Comparison of ENCODE assay signal across 8 mouse cellular contexts in genomic region chr11:121548996-121549842, GRCm38 (mm10). TPM values are rescaled to one million over a fixed set of nuclear protein-coding genes. Genes with fewer than 3 reads are reported as not detected.
DNase-seq lines count a peak whose midpoint lies in the region; ATAC-seq and TF ChIP-seq lines count a peak whose summit lies in the region.

No protein-coding gene starts in this region.

- H3K9ac ChIP-seq in embryonic facial prominence, embryonic 13.5 days = no peak overlapping the region
- no peak overlapping the region for H3K9ac ChIP-seq in intestine, embryonic 14.5 days (ENCODE audit: low read length)

- H3K36me3 ChIP-seq in embryonic facial prominence, embryonic 13.5 days = 0 out of 2 replicates have a peak, but pooled peaks cover 7% of the 10 kb centered on the region
- no peaks in the 10 kb centered on the region for H3K36me3 ChIP-seq in intestine, embryonic 14.5 days (ENCODE audit: control insufficient read depth, insufficient read depth, low read length)
- H3K36me3 ChIP-seq in spleen, adult 2 months (ENCODE audit: control insufficient read depth, insufficient read depth, low read length) = no peaks in the 10 kb centered on the region

- peak; percentile 54 to 76 for DNase-seq in layer of hippocampus, adult 18-20 months (ENCODE audit: low spot score in 2 of 2)
- DNase-seq in layer of hippocampus, adult 9-10 months (ENCODE audit: low spot score) = no peak
- DNase-seq in intestine, embryonic 14.5 days (ENCODE audit: low spot score) = no peak
- DNase-seq in liver = peak; percentile 47
- no peak for DNase-seq in spleen, adult 2 months (ENCODE audit: low read depth in 1 of 2, low spot score in 2 of 2)
- no peak for DNase-seq in gastrocnemius, postnatal 25 days
- DNase-seq in cerebellum, postnatal 4 days (ENCODE audit: low spot score in 2 of 2) = no peak

- no peak overlapping the region for H3K4me2 ChIP-seq in embryonic facial prominence, embryonic 13.5 days
- no peak overlapping the region for H3K4me2 ChIP-seq in intestine, embryonic 14.5 days (ENCODE audit: low read length)

- TF ChIP-seq CTCF in spleen, adult 2 months (IDR thresholded peaks at IDR 0.05; ENCODE audit: extremely low read depth, insufficient read depth, insufficient read length, insufficient replicate concordance) = no peak

- 0 out of 2 replicates have a peak overlapping the region, but pooled peaks have one; percentile 64 for H3K27ac ChIP-seq in embryonic facial prominence, embryonic 13.5 days
- H3K27ac ChIP-seq in intestine, embryonic 14.5 days (ENCODE audit: low read depth) = peak overlapping the region; percentile 5; the same call in 1 of the 2 replicates
- peak overlapping the region; percentile 17; the same call in 1 of the 2 replicates for H3K27ac ChIP-seq in spleen, adult 2 months (ENCODE audit: insufficient read depth, low read length)

- H3K9me3 ChIP-seq in embryonic facial prominence, embryonic 13.5 days = no peaks in the 10 kb centered on the region
- H3K9me3 ChIP-seq in intestine, embryonic 14.5 days (ENCODE audit: control insufficient read depth, low read length) = no peaks in the 10 kb centered on the region

- H3K4me1 ChIP-seq in embryonic facial prominence, embryonic 13.5 days = peaks cover 52% of the 10 kb centered on the region
- peaks cover 28% of the 10 kb centered on the region for H3K4me1 ChIP-seq in intestine, embryonic 14.5 days (replicated peaks; ENCODE audit: control insufficient read depth, insufficient read depth, low read length)
- H3K4me1 ChIP-seq in spleen, adult 2 months (ENCODE audit: control insufficient read depth, insufficient read depth, insufficient read length) = peaks cover 14% of the 10 kb centered on the region; the same call in 1 of the 2 replicates

- no peaks in the 10 kb centered on the region for H3K27me3 ChIP-seq in embryonic facial prominence, embryonic 13.5 days
- H3K27me3 ChIP-seq in intestine, embryonic 14.5 days (replicated peaks; ENCODE audit: control insufficient read depth, insufficient read depth, low read length) = no peaks in the 10 kb centered on the region
- H3K27me3 ChIP-seq in spleen, adult 2 months (ENCODE audit: control insufficient read depth, insufficient read depth, low read length) = no peaks in the 10 kb centered on the region

- TF ChIP-seq POLR2A in spleen, adult 2 months (IDR thresholded peaks at IDR 0.05; ENCODE audit: low read depth, low read length) = no peak

- ATAC-seq in embryonic facial prominence, embryonic 13.5 days (ENCODE audit: insufficient number of reproducible peaks, insufficient read depth, low FRiP score, low TSS enrichment, low read depth) = no peak
- ATAC-seq in intestine, embryonic 14.5 days (replicated peaks; ENCODE audit: low FRiP score, low TSS enrichment, low read depth) = 0 out of 2 replicates have a peak, but pooled peaks have one; percentile 5

- H3K4me3 ChIP-seq in embryonic facial prominence, embryonic 13.5 days = no peak overlapping the region
- no peak overlapping the region for H3K4me3 ChIP-seq in intestine, embryonic 14.5 days (ENCODE audit: low read depth, low read length)
- no peak overlapping the region for H3K4me3 ChIP-seq in spleen, adult 2 months (ENCODE audit: extremely low read depth, insufficient read depth, insufficient read length)

- WGBS in embryonic facial prominence, embryonic 13.5 days = 76% methylated on average over 12 of the region's 12 CpGs
- 67% methylated on average over 12 of the region's 12 CpGs for WGBS in intestine, embryonic 14.5 days
- 76% methylated on average over 12 of the region's 12 CpGs for WGBS in spleen, adult 2 months

RNA-seq across cellular contexts. Expression of gene Zfp750, which starts 30.1 kb away (rescaled TPM):
- total RNA-seq in layer of hippocampus, adult 18-20 months (2021) = under 1 TPM; 0.13 to 0.25 TPM
- 8.4 and 9.1 TPM in 2 replicates for polyA plus RNA-seq in embryonic facial prominence, embryonic 13.5 days (2015; fragmentation: Nextera tagmentation; extraction: Ambion mirVana)
- 0.19 and 0.38 TPM in 2 replicates for polyA plus RNA-seq in intestine, embryonic 14.5 days (2014; fragmentation: Nextera tagmentation; extraction: Ambion mirVana)
- polyA plus RNA-seq in spleen, adult 2 months (2012; rRNA removed) = 0.04 and 0.11 TPM in 2 replicates
- total RNA-seq in gastrocnemius, postnatal 25 days (2021) = under 1 TPM in 1 of 2 experiments, not detected in 1; 0.13 TPM

Comparison
In these comparisons a context has a peak if more than half of its experiments do, and no peak if none do; other contexts are left out.
1. DNase-seq: peak in layer of hippocampus, adult 18-20 months (2 of 2) and liver (single experiment); none in layer of hippocampus, adult 9-10 months (single experiment), intestine, embryonic 14.5 days (single experiment), spleen, adult 2 months (0 of 2), gastrocnemius, postnatal 25 days (single experiment) and cerebellum, postnatal 4 days (0 of 2).
2. H3K27ac ChIP-seq: peak in every context shown above with its lines; median percentile 64 in embryonic facial prominence, embryonic 13.5 days; 17 in spleen, adult 2 months; 5 in intestine, embryonic 14.5 days.